Mouse (Mus musculus): ENCODE results near the gene Pom121. TPM values are rescaled to one million over a fixed set of nuclear protein-coding genes. Genes with fewer than 3 reads are reported as not detected.
A peak's percentile ranks its signal among the peaks of the same experiment; 100 is the strongest.

The Pom121 gene
- polyA plus RNA-seq (2015; fragmentation: Nextera tagmentation; extraction: Ambion mirVana): 13.2 and 13.7 TPM in 2 replicates

DNA sequence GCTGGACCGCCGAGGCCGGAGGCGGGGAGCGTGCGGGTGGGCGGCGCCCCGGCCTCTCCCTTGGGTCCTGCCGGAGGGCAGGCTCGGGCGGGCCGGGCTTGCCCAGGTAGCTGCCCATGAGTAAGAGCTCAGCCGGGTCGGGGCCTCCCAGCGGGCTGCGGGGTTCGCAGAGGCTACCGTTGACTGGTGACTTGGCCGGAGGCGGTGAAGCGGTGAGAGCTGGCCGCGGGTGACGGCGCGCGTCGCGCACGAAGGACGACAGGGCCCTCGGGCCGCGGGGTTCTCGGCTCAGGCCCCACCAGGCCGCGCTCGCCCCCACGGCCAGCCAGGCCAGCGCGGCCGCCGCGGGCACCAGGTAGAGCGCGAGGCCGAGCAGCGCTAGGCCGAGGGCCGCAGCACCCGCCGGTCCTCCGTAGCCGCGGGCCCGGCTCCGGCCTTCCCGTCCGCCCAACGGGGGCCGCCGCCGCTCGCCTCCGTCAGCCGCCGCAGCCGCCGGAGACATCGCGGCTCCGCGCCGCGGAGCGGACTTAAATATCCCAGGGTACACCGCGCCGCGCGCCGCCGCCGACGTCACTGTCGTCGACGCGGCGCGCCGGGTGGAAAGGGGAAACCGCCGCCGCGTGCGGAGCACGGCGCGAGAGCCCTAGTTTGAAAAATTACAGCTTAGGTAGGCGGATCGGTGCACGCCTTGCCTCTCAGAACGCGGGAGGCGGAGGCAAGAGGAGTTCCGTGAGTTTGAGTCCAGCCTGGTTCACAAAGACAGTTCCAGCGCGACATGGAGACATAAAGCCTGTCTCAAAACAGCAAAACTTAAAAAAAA lies at the start of gene Pom121:
Gene Pom121 (minus strand): TSS at position 543 of the 820 bp plus-strand sequence.
- H3K27ac ChIP-seq (replicated peaks): peak within 1 kb of the TSS; percentile 89
- under 1% methylated on average over 105 of the region's 110 CpGs for WGBS
- peak; percentile 95 for ATAC-seq (replicated peaks)

DNA sequence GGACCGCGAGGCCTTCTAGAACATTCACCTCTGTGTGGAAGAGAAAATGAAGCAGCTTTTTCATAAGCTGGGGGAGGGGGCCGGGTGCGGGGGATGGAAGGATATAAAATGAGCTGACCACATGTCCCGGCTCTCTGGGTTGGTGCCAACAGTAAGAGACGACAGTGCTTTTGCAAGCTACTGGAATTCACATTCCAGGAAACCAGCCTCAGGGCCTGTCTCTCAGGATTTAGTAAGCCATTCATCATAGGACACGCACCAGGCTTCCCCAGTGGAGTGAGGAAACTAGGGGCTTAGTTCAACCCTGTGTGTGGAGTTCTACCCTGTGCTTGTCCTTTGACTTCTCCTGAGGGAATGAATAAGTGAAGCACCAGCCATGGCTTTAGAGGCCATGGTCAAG lies 48.1 kb upstream of the Pom121 start:
- Histone ChIP-seq H3K27ac (replicated peaks) (no peak overlapping the region), H3K36me3 (peaks cover 29% of the 10 kb centered on the region), H3K27me3 (no peaks in the 10 kb centered on the region), H3K4me2 (replicated peaks) (no peak overlapping the region), H3K4me3 (no peak overlapping the region), H3K9ac (replicated peaks) (no peak overlapping the region), H3K9me3 (no peaks in the 10 kb centered on the region), H3K4me1 (no peaks in the 10 kb centered on the region)
- ATAC-seq (replicated peaks): no peak
- 89% methylated on average over 7 of the region's 7 CpGs for WGBS

More for the DNA sequence above, at the start of gene Pom121:
- Histone ChIP-seq H3K4me1 (peaks cover 18% of the 10 kb centered on the region), H3K9me3 (no peaks in the 10 kb centered on the region), H3K9ac (replicated peaks) (peak within 1 kb of the TSS; percentile 98), H3K27me3 (no peaks in the 10 kb centered on the region), H3K4me2 (replicated peaks) (peak within 1 kb of the TSS; percentile 93), H3K4me3 (peak within 1 kb of the TSS; percentile 100), H3K36me3 (peaks cover 31% of the 10 kb centered on the region)

DNA sequence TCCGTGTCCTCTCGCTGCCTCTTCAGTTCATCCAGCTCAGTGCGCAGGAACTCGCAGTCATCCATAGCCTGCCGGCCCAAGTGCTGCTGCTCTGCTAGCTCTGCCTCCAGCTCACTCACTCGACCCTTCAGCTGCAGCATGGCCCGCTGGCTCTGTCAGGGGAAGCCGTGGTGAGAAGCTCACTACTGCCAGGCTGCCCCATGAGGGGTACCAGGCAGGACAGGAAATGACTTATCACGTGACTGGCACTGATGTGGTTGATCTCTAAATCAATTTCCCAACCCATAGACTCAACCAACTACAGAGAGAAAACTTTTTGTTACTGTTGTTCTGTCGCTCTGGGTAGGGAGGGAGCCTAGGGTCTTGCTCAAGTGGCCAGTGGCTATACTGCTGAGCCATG lies 40.7 kb upstream of the Pom121 start:
- H3K27me3 ChIP-seq: no peaks in the 10 kb centered on the region
- H3K9me3 ChIP-seq: no peaks in the 10 kb centered on the region
- ATAC-seq (replicated peaks): no peak
- H3K9ac ChIP-seq (replicated peaks): no peak overlapping the region
- peaks cover 54% of the 10 kb centered on the region for H3K36me3 ChIP-seq
- WGBS: 97% methylated on average over 10 of the region's 10 CpGs
- H3K4me3 ChIP-seq: no peak overlapping the region
- no peak overlapping the region for H3K27ac ChIP-seq (replicated peaks)
- no peak overlapping the region for H3K4me2 ChIP-seq (replicated peaks)
- H3K4me1 ChIP-seq: no peaks in the 10 kb centered on the region

- Histone ChIP-seq H3K27ac (replicated peaks) (no peak overlapping the region), H3K27me3 (no peaks in the 10 kb centered on the region), H3K4me1 (no peaks in the 10 kb centered on the region), H3K4me3 (no peak overlapping the region), H3K9ac (replicated peaks) (no peak overlapping the region), H3K9me3 (no peaks in the 10 kb centered on the region), H3K36me3 (peaks cover 61% of the 10 kb centered on the region), H3K4me2 (replicated peaks) (no peak overlapping the region)
- ATAC-seq (replicated peaks): no peak
- WGBS: 98% methylated on average over 4 of the region's 4 CpGs
Measured at GRCm38 (mm10) chr5:135433861-135434260, 39.5 kb upstream of the Pom121 start.

- no peak for ATAC-seq (replicated peaks)
- no peaks in the 10 kb centered on the region for H3K27me3 ChIP-seq
- H3K4me1 ChIP-seq: no peaks in the 10 kb centered on the region
- H3K4me3 ChIP-seq: no peak overlapping the region
- no peak overlapping the region for H3K9ac ChIP-seq (replicated peaks)
- WGBS: 87% methylated on average over 6 of the region's 6 CpGs
- no peak overlapping the region for H3K4me2 ChIP-seq (replicated peaks)
- H3K36me3 ChIP-seq: peaks cover 78% of the 10 kb centered on the region
- no peak overlapping the region for H3K27ac ChIP-seq (replicated peaks)
- H3K9me3 ChIP-seq: no peaks in the 10 kb centered on the region
Measured at GRCm38 (mm10) chr5:135431111-135431510, 36.8 kb upstream of the Pom121 start.

- Histone ChIP-seq H3K27ac (replicated peaks) (no peak overlapping the region), H3K4me1 (no peaks in the 10 kb centered on the region), H3K27me3 (no peaks in the 10 kb centered on the region), H3K36me3 (peaks cover 82% of the 10 kb centered on the region), H3K9me3 (no peaks in the 10 kb centered on the region), H3K9ac (replicated peaks) (no peak overlapping the region), H3K4me2 (replicated peaks) (no peak overlapping the region), H3K4me3 (no peak overlapping the region)
- 76% methylated on average over 5 of the region's 5 CpGs for WGBS
- no peak for ATAC-seq (replicated peaks)
Measured at GRCm38 (mm10) chr5:135428786-135429185, 34.4 kb upstream of the Pom121 start.

GRCm38 (mm10) chr5:135410266-135410665 lies 15.9 kb upstream of the Pom121 start:
- 95% methylated on average over 9 of the region's 9 CpGs for WGBS
- no peak overlapping the region for H3K4me2 ChIP-seq (replicated peaks)
- no peak for ATAC-seq (replicated peaks)
- no peaks in the 10 kb centered on the region for H3K27me3 ChIP-seq
- H3K9me3 ChIP-seq: no peaks in the 10 kb centered on the region
- no peak overlapping the region for H3K4me3 ChIP-seq
- H3K9ac ChIP-seq (replicated peaks): no peak overlapping the region
- peaks cover 37% of the 10 kb centered on the region; the same call in 1 of the 2 replicates for H3K36me3 ChIP-seq
- H3K4me1 ChIP-seq: no peaks in the 10 kb centered on the region
- no peak overlapping the region for H3K27ac ChIP-seq (replicated peaks)

- H3K4me3 ChIP-seq: no peak overlapping the region
- ATAC-seq (replicated peaks): no peak
- no peaks in the 10 kb centered on the region for H3K27me3 ChIP-seq
- no peaks in the 10 kb centered on the region for H3K9me3 ChIP-seq
- H3K4me1 ChIP-seq: no peaks in the 10 kb centered on the region
- peaks cover 31% of the 10 kb centered on the region; the same call in 1 of the 2 replicates for H3K36me3 ChIP-seq
- 90% methylated on average over 4 of the region's 4 CpGs for WGBS
- H3K27ac ChIP-seq (replicated peaks): no peak overlapping the region
- H3K4me2 ChIP-seq (replicated peaks): no peak overlapping the region
- no peak overlapping the region for H3K9ac ChIP-seq (replicated peaks)
Measured at GRCm38 (mm10) chr5:135408114-135408513, 13.8 kb upstream of the Pom121 start.

- peaks cover 15% of the 10 kb centered on the region; the same call in 1 of the 2 replicates for H3K36me3 ChIP-seq
- no peak overlapping the region for H3K9ac ChIP-seq (replicated peaks)
- ATAC-seq (replicated peaks): no peak
- WGBS: 81% methylated on average over 9 of the region's 9 CpGs
- H3K4me3 ChIP-seq: no peak overlapping the region
- H3K4me1 ChIP-seq: no peaks in the 10 kb centered on the region
- no peak overlapping the region for H3K27ac ChIP-seq (replicated peaks)
- H3K4me2 ChIP-seq (replicated peaks): no peak overlapping the region
- no peaks in the 10 kb centered on the region for H3K27me3 ChIP-seq
- H3K9me3 ChIP-seq: no peaks in the 10 kb centered on the region
Measured at GRCm38 (mm10) chr5:135405437-135405836, 11.1 kb upstream of the Pom121 start.

GRCm38 (mm10) chr5:135404623-135405022 lies 10.3 kb upstream of the Pom121 start:
- no peak overlapping the region for H3K27ac ChIP-seq (replicated peaks)
- H3K36me3 ChIP-seq: peaks cover 7% of the 10 kb centered on the region; the same call in 1 of the 2 replicates
- no peaks in the 10 kb centered on the region for H3K9me3 ChIP-seq
- no peak overlapping the region for H3K4me3 ChIP-seq
- no peaks in the 10 kb centered on the region for H3K27me3 ChIP-seq
- 33% methylated on average over 20 of the region's 20 CpGs for WGBS
- ATAC-seq (replicated peaks): peak; percentile 69
- H3K4me2 ChIP-seq (replicated peaks): peak overlapping the region; percentile 25
- no peaks in the 10 kb centered on the region for H3K4me1 ChIP-seq
- no peak overlapping the region for H3K9ac ChIP-seq (replicated peaks)

DNA sequence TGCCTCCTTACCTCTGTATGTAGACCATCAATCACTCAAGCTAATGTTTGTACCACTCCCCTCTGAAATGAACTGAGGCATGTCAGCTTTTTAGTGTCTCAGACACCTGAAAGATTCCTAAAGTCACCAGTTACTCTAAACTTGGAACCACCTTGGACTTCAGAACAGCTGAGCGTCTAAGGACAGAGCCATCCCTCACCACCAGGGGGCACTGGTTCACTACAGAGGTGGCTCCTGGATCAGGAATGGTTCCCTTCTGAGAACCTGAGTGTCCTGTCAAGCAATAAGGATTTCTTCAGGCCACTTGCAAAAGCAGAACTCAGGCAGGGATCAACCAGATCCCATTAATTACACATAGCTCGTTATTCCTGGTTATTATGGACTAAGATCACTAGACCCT lies 5.9 kb upstream of the Pom121 start:
- WGBS: 6% methylated on average over 2 of the region's 2 CpGs
- Histone ChIP-seq H3K4me2 (replicated peaks) (no peak overlapping the region), H3K4me1 (no peaks in the 10 kb centered on the region), H3K9ac (replicated peaks) (no peak overlapping the region), H3K9me3 (no peaks in the 10 kb centered on the region), H3K36me3 (no peaks in the 10 kb centered on the region), H3K4me3 (no peak overlapping the region), H3K27ac (replicated peaks) (no peak overlapping the region), H3K27me3 (no peaks in the 10 kb centered on the region)
- ATAC-seq (replicated peaks): no peak

DNA sequence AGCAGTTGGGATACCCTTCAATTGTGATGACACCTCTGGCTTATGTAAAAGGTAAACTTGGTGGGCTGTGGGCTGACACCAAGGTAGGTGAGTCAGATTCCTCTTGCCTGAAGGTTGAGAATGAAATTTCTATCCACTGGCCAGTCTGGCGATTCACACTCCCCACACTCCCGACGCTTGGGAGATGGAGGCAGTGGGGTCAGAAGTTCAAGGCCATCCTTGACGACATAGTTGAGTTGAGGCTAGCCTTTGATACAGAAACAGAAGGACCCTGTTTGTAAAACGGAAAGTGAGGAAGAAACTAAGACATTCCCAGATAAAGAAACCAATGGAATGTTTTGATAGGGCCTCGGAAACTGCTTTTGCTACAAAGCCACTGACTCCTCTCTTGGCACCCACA lies 5.0 kb upstream of the Pom121 start:
- Histone ChIP-seq H3K4me1 (peaks cover 6% of the 10 kb centered on the region), H3K9me3 (no peaks in the 10 kb centered on the region), H3K4me3 (no peak overlapping the region), H3K4me2 (replicated peaks) (no peak overlapping the region), H3K9ac (replicated peaks) (no peak overlapping the region), H3K27me3 (no peaks in the 10 kb centered on the region), H3K27ac (replicated peaks) (no peak overlapping the region), H3K36me3 (no peaks in the 10 kb centered on the region)
- ATAC-seq (replicated peaks): no peak
- 78% methylated on average over 6 of the region's 6 CpGs for WGBS

GRCm38 (mm10) chr5:135395826-135396225 lies 1.5 kb upstream of the Pom121 start:
- no peaks in the 10 kb centered on the region for H3K9me3 ChIP-seq
- no peak overlapping the region for H3K9ac ChIP-seq (replicated peaks)
- peaks cover 15% of the 10 kb centered on the region for H3K36me3 ChIP-seq
- no peak overlapping the region for H3K4me2 ChIP-seq (replicated peaks)
- H3K4me1 ChIP-seq: peaks cover 18% of the 10 kb centered on the region
- no peak for ATAC-seq (replicated peaks)
- H3K27ac ChIP-seq (replicated peaks): no peak overlapping the region
- no peaks in the 10 kb centered on the region for H3K27me3 ChIP-seq
- WGBS: 55% methylated on average over 5 of the region's 5 CpGs
- no peak overlapping the region for H3K4me3 ChIP-seq
